Mouse (Mus musculus): ENCODE data around the gene 4933416C03Rik.
A peak's percentile ranks its signal among the peaks of the same experiment; 100 is the strongest.

The 4933416C03Rik gene

DNA sequence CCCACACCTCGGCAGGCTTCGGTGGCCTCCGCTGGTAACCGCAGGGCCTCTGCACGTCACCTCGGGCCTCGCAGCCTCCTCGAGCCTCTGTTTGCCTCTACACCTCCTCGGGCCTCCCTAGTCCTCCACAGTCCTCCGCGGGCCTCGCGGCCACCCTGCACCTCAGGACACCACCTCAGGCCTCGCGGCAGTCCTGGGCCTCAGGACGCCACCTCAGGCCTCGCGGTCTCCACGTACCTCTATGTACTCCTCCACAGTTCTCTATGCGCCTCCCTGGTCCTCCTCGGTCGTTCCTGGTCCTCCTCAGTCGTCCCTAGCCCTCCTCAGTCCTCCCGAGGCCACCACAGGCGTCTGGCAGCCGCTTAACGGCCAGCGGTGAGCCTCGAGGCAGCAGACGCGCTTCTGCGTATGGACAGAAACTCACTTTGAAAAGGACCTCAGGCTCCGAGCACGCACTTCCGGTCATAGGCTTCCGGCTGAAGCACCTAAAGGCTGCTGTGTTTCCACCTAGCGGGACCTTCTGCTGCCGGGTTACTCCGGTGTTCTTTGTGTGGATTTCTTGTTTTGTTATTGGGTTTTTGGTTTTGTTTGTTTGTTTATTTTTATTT is at the start of gene 4933416C03Rik:
4933416C03Rik (minus strand) TSS at position 51 of the 608 bp plus-strand sequence.
- DNase-seq (ENCODE audit: low read depth): no peak

GRCm38 (mm10) chr10:116162338-116162737 is 48.6 kb upstream of the 4933416C03Rik start:
- DNase-seq (ENCODE audit: low read depth): no peak

DNA sequence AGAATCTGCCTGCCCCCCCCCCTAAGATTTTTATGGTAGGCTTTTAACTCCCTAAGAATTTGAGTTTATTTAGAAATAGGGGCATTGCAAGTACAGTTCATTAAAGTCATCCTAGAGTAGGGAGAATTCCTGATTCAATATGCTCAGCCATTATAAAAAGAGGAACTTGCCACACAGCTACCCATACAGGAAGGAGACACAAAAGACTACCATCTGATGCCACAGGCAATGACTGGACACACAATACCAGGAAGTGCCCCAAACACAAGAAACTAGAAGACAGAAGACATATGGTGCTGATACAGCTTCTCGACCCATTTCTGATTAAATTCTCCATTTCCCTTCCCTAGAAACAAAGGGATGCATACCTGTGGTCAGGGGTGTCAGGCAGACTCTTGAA is 43.0 kb upstream of the 4933416C03Rik start:
- DNase-seq (ENCODE audit: low read depth): peak; percentile 17

GRCm38 (mm10) chr10:116154707-116155106 is 41.0 kb upstream of the 4933416C03Rik start:
- no peak for DNase-seq (ENCODE audit: low read depth)

- no peak for DNase-seq (ENCODE audit: low read depth)
Observed at GRCm38 (mm10) chr10:116146091-116146490, 32.4 kb upstream of the 4933416C03Rik start.

- no peak for DNase-seq (ENCODE audit: low read depth)
Observed at GRCm38 (mm10) chr10:116143684-116144083, 30.0 kb upstream of the 4933416C03Rik start.

- DNase-seq (ENCODE audit: low read depth): no peak
Observed at GRCm38 (mm10) chr10:116140226-116140625, 26.5 kb upstream of the 4933416C03Rik start.

GRCm38 (mm10) chr10:116135187-116135586 is 21.5 kb upstream of the 4933416C03Rik start:
- DNase-seq (ENCODE audit: low read depth): no peak

DNA sequence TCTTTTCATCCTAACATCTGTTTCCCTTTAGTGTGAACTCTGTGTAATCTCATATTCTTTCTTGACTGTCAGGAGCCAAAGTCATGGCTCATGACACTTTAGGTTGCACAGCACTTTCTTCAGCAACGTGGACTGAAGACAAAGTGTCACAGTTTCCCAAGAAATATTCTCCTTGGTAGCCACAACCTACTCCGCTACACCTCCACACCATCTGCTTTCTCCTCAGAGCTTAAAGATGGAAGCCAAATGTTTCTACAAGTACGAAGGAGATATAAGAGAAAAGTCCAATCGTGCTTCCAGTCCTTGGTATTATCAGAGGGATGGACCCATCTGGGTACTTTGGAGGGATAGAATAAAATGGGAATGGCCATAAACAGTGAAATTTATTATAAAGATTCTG is 18.5 kb upstream of the 4933416C03Rik start:
- DNase-seq (ENCODE audit: low read depth): no peak

DNA sequence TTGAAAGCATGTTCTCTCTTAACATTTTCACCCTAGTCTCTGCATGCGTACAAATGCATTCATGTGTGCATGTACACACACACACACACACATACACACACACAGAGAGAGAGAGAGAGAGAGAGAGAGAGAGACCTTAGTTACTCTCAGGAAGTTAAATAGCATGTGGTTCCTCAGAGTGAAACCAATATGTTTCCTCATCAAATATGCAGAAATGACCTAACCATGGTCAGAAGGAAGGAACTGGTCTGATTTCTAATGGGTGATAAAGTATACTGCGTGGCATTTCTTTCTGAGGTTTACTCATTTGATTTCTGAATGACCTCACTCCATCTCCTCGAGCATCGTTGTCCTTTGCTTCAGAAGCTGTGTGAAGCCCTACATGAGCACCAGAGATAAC is 17.5 kb upstream of the 4933416C03Rik start:
- DNase-seq (ENCODE audit: low read depth): peak; percentile 18

- no peak for DNase-seq (ENCODE audit: low read depth)
Observed at GRCm38 (mm10) chr10:116130401-116130800, 16.7 kb upstream of the 4933416C03Rik start.

DNA sequence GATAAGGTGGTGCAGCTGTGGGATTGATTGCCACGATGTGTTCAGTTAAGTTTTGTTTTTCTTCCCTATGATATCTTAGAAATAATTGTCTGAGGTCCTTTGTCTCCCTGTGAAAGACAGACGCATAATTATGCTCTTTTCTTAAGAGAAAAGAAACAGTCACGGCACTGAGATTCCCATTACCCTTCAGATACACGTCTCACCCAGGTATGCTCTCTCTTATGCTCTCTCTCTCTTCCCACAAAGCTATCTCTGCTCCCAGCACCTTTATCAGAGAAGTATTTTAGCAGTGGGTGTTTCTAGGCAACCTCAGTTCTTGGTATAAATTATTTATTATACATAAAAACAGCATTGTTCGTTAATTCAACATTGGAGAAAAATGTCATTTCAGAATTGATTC is 11.6 kb upstream of the 4933416C03Rik start:
- DNase-seq (ENCODE audit: low read depth): no peak

DNA sequence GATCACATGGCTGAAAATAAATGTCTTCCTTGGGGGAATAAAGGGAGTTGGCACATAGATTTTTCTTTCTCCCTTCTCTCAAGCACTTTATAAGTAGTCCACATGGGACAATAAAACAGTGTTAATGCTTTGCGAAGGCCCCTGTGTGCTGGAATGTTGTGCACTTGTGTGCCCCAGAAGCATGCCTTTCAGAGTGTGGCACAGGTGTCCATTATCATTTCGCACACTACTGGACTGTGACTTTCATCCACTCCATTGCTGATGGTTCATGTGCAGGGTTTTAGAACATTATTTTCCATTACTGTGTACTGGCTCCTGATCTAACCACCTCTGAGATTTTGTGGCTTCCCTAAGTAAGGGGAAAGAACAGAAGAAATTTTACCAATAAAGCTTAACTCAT is 10.1 kb upstream of the 4933416C03Rik start:
- DNase-seq (ENCODE audit: low read depth): no peak

GRCm38 (mm10) chr10:116121463-116121862 is 7.7 kb upstream of the 4933416C03Rik start:
- peak; percentile 1 for DNase-seq (ENCODE audit: low read depth)

- no peak for DNase-seq (ENCODE audit: low read depth)
Observed at GRCm38 (mm10) chr10:116117060-116117459, 3.3 kb upstream of the 4933416C03Rik start.

DNA sequence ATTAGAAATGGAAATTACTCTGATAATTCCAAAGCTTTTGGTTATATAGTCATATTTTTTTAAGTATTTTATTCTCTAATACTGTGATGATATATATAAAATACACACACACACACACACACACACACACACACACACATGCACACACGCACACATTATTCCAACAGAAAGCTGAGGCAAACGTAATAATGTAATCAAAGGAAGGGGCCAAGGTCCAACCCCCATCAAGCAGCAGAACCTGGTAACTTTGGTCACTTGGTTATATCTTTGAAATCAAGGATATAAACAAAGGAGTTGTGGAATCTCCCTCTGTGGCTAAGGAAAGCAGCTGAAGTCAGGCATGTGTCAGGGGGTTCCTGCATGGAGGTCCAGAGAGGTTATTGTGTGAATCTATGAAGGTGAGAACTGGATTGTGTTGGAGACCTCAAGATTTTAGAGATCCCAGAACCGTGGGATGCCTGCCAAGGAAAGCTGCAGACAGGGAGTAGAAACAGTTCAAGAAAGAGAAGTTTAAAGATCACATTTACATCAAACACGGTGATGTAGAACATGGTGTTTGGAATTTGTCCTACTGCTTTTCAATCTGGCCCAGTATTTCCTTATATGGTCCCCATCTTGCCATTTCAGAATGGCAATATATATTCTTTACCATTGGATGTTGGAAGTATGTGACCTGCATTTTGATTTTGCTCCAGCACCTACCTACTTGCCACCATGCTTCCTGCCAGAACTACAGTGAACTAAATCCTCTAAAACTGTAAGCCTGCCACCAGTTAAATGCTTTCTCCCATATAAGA is 2.4 kb upstream of the 4933416C03Rik start:
- DNase-seq (ENCODE audit: low read depth): no peak

DNA sequence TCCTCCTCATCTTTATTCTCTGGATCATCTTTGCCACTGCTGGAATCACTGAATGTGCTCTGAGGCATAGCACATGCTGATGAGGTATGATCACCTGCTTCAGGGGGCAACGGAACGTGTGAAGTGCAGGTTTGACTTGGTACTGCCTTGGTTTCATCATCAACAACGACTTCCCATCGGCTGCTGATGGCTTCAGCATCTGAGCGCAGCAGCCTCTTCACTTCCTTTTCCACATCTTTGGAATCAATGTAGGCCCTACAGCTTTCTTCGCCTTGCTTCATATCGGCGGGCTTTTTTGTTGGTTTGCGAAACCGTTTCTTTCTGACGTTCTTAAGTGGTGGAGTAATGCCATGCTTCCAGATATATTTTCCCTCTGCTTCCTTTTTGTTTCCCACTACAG is 849 bp downstream of the 4933416C03Rik start:
- DNase-seq (ENCODE audit: low read depth): no peak

GRCm38 (mm10) chr10:116108730-116109129 is 5.0 kb downstream of the 4933416C03Rik start:
- no peak for DNase-seq (ENCODE audit: low read depth)

- DNase-seq (ENCODE audit: low read depth): no peak
Observed at GRCm38 (mm10) chr10:116108176-116108575, 5.5 kb downstream of the 4933416C03Rik start.

DNA sequence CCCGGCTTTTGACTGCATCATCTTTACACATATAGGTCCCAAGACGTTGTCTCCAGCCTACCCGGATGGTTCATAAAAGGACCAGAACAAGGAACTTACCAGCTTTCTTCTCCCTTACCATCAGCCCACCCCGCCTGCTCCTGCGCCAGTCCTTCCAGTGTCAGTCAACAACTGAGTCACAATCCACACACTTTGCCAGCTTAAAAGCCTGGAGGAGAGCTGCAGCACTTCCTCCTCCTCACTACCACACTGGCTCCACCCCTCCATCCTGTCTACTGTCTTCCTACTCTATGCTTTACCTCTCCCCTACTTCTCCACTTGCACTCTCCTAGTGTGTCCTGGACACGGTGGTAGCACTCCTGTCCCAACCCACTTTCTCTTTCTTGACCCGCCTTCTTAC is 15.2 kb downstream of the 4933416C03Rik start:
- no peak for DNase-seq (ENCODE audit: low read depth)

- DNase-seq (ENCODE audit: low read depth): no peak
Observed at GRCm38 (mm10) chr10:116096466-116096865, 17.3 kb downstream of the 4933416C03Rik start.

- DNase-seq (ENCODE audit: low read depth): peak; percentile 6
Observed at GRCm38 (mm10) chr10:116083965-116084364, 29.8 kb downstream of the 4933416C03Rik start.

DNA sequence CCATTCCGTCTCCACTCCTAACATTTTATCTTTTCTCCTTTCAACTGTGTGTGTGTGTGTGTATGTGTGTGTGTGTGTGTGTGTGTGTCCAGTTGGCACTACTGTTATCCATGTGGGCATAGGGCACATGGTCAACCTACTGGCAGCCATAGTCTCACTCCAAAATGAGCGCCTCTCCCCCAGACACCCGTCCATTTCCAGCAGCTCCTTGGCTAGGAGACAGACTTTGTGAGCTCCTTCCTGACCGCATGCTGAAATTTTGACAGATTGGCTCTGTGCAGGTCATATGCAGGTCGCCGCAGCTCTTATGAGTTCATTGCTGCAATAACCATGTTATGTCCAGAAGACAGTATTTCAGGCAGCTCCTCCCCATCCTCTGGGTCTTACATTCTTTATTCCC is 32.9 kb downstream of the 4933416C03Rik start:
- DNase-seq (ENCODE audit: low read depth): no peak

GRCm38 (mm10) chr10:116079396-116079795 is 34.3 kb downstream of the 4933416C03Rik start:
- DNase-seq (ENCODE audit: low read depth): no peak

Data from 416B (cell line).